Comparison of ENCODE assay signal across 29 mouse cellular contexts in the genomic region with DNA sequence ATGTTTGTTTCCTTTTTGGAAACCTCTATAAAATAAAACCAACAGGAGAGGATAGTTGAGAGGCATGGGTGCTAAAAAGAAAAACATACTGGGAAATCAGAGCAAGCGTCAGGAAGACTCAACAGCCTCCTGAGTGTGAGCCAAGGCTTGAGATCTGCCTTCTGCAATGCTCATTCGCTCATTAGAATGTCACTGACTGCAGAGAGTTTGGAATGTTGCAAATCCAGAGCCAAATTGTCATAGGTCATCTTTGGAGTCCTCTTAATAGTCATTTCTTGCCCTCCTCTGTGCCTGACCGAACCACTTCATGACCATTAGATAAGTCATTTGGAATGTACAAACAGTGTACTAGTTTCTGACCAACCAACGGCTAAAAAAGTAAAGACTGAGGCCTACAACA. TPM values are rescaled to one million over a fixed set of nuclear protein-coding genes. Genes with fewer than 3 reads are reported as not detected.
DNase-seq lines count a peak whose midpoint lies in the region; ATAC-seq and TF ChIP-seq lines count a peak whose summit lies in the region.
"Had no signal": no experiment of that assay in that cellular context is flagged by ENCODE, and none has a peak within 500 bp of the region (broad histone marks: within the 10 kb centered on the region; RNA-seq: fewer than 3 reads in every experiment).

No protein-coding gene starts in this region.

- no peak overlapping the region for H3K4me3 ChIP-seq in kidney, postnatal 0 days (replicated peaks; ENCODE audit: low read depth, low read length)
- no peak overlapping the region for H3K4me3 ChIP-seq in lung, postnatal 0 days (ENCODE audit: low read depth, low read length)
- H3K4me3 ChIP-seq: embryonic facial prominence, embryonic 13.5 days; erythroblast, embryonic 14.5 days; hindbrain, embryonic 13.5 days; limb, embryonic 12.5 days; megakaryocyte, embryonic 14.5 days; midbrain, embryonic 13.5 days had no signal

- no peak overlapping the region for H3K4me2 ChIP-seq in kidney, postnatal 0 days (ENCODE audit: low read length)
- H3K4me2 ChIP-seq in lung, postnatal 0 days (replicated peaks; ENCODE audit: low read depth, low read length): no peak overlapping the region
- H3K4me2 ChIP-seq: embryonic facial prominence, embryonic 13.5 days; heart, embryonic 11.5 days; hindbrain, embryonic 13.5 days; limb, embryonic 12.5 days; liver, embryonic 11.5 days; midbrain, embryonic 13.5 days had no signal

- DNase-seq in kidney, postnatal 0 days (ENCODE audit: low spot score): peak; percentile 22
- no peak for DNase-seq in kidney, adult 9 months
- peak; percentile 60 for DNase-seq in lung, postnatal 0 days (ENCODE audit: low spot score)
- DNase-seq in lung, adult 18-20 months: no peak
- no peak for DNase-seq in Patski (ENCODE audit: low read depth, low spot score)
- DNase-seq in neural tube, embryonic 10.5 days (ENCODE audit: extremely low spot score, low spot score): no peak
- DNase-seq: adrenal gland, postnatal 14 days; B cell, adult 2 months; cerebellum, adult 11 months; cerebellum, adult 9-10 months; gastrocnemius, postnatal 25 days; heart, adult 11 months; heart, postnatal 4 days; kidney, postnatal 25 days; liver, postnatal 0 days; right cerebral cortex, postnatal 25 days; spleen, adult 18-20 months; thymus, postnatal 14 days had no signal

- 64% methylated on average over 4 of the region's 4 CpGs for WGBS in kidney, postnatal 0 days
- WGBS in lung, postnatal 0 days: 28% methylated on average over 4 of the region's 4 CpGs

- TF ChIP-seq CTCF in kidney, postnatal 0 days (IDR thresholded peaks at IDR 0.05; ENCODE audit: low read depth): no peak
- no peak for TF ChIP-seq CTCF in lung, postnatal 0 days (IDR thresholded peaks at IDR 0.05)
- no peak for TF ChIP-seq CTCF in Patski (IDR thresholded peaks at IDR 0.05)

- POLR2A ChIA-PET in Patski (lab: Charles Lee): interaction anchor here (0.6 kb wide), 1 partner anchor 211 kb away, joined by 3 read pairs; no protein-coding TSS in a partner anchor

- no peaks in the 10 kb centered on the region for H3K27me3 ChIP-seq in kidney, postnatal 0 days (ENCODE audit: insufficient read depth, low read length)
- no peaks in the 10 kb centered on the region for H3K27me3 ChIP-seq in lung, postnatal 0 days (replicated peaks; ENCODE audit: insufficient read depth, low read length)
- H3K27me3 ChIP-seq in Patski: no peaks in the 10 kb centered on the region
- H3K27me3 ChIP-seq: embryonic facial prominence, embryonic 13.5 days; hindbrain, embryonic 13.5 days; limb, embryonic 12.5 days; megakaryocyte, embryonic 14.5 days; midbrain, embryonic 13.5 days had no signal

- CTCF ChIA-PET in Patski (lab: Charles Lee): no interaction called here

- no peaks in the 10 kb centered on the region for H3K36me3 ChIP-seq in kidney, postnatal 0 days (ENCODE audit: insufficient read depth, low read length)
- H3K36me3 ChIP-seq in lung, postnatal 0 days (ENCODE audit: insufficient read depth, low read length): no peaks in the 10 kb centered on the region
- H3K36me3 ChIP-seq: embryonic facial prominence, embryonic 13.5 days; hindbrain, embryonic 13.5 days; limb, embryonic 12.5 days; midbrain, embryonic 13.5 days had no signal

- in situ Hi-C loops in Patski (cut with MboI; ENCODE audit: low pct_unique_long_range_greater_than_20kb): loop anchor here (25.0 kb wide), 1 partner anchor 1263 kb away; a partner anchor contains a TSS

- no peak overlapping the region for H3K9ac ChIP-seq in kidney, postnatal 0 days (ENCODE audit: low read depth, low read length)
- H3K9ac ChIP-seq in lung, postnatal 0 days (replicated peaks; ENCODE audit: low read depth): no peak overlapping the region
- H3K9ac ChIP-seq: embryonic facial prominence, embryonic 13.5 days; hindbrain, embryonic 13.5 days; limb, embryonic 12.5 days; liver, postnatal 0 days; midbrain, embryonic 13.5 days had no signal

- peak; percentile 79 for TF ChIP-seq EP300 in lung, postnatal 0 days (IDR thresholded peaks at IDR 0.05)

- no peaks in the 10 kb centered on the region for H3K9me3 ChIP-seq in kidney, postnatal 0 days (replicated peaks; ENCODE audit: low read length)
- no peaks in the 10 kb centered on the region for H3K9me3 ChIP-seq in lung, postnatal 0 days (ENCODE audit: low read length)
- H3K9me3 ChIP-seq: embryonic facial prominence, embryonic 13.5 days; hindbrain, embryonic 13.5 days; limb, embryonic 12.5 days; megakaryocyte, embryonic 14.5 days had no signal

- no peaks in the 10 kb centered on the region for H3K4me1 ChIP-seq in kidney, postnatal 0 days (replicated peaks; ENCODE audit: insufficient read depth, low read length)
- H3K4me1 ChIP-seq in lung, postnatal 0 days (ENCODE audit: insufficient read depth, low read depth, low read length): peaks cover 4% of the 10 kb centered on the region; the same call in 1 of the 2 replicates
- H3K4me1 ChIP-seq: hindbrain, embryonic 13.5 days; limb, embryonic 12.5 days; midbrain, embryonic 13.5 days had no signal

- H3K27ac ChIP-seq in kidney, postnatal 0 days: no peak overlapping the region
- no peak overlapping the region for H3K27ac ChIP-seq in lung, postnatal 0 days (ENCODE audit: low read length)
- H3K27ac ChIP-seq: embryonic facial prominence, embryonic 13.5 days; hindbrain, embryonic 13.5 days; limb, embryonic 12.5 days; midbrain, embryonic 13.5 days had no signal

- ATAC-seq in kidney, postnatal 0 days (replicated peaks; ENCODE audit: low FRiP score, low read depth): no peak
- peak; percentile 83 for ATAC-seq in lung, postnatal 0 days
- ATAC-seq in Patski: peak; percentile 73
- ATAC-seq in megakaryocyte-erythroid progenitor cell, adult 5-6 weeks (replicated peaks; ENCODE audit: low FRiP score, low TSS enrichment, poor library complexity, severe bottlenecking): no peak
- ATAC-seq: forebrain, embryonic 16.5 days; intestine, postnatal 0 days; liver, postnatal 0 days; midbrain, embryonic 13.5 days had no signal

RNA-seq across cellular contexts. Expression of a gene that starts 8.4 kb away (rescaled TPM):
- 62.2 and 64.0 TPM in 2 replicates for polyA plus RNA-seq in kidney, postnatal 0 days (2015; fragmentation: Nextera tagmentation; extraction: Ambion mirVana)
- polyA plus RNA-seq in lung, postnatal 0 days (2015; fragmentation: Nextera tagmentation; extraction: Ambion mirVana): 505 and 526 TPM in 2 replicates
- polyA plus RNA-seq in Patski (2021): 537 TPM
- total RNA-seq in megakaryocyte-erythroid progenitor cell, adult 5-6 weeks (2014; fragmentation: Nextera tagmentation): 8.8 and 23.1 TPM in 2 replicates
- 30.3 and 47.8 TPM in 2 replicates for total RNA-seq in megakaryocyte-erythroid progenitor cell, adult 5-6 weeks (2017)
- polyA plus RNA-seq: erythroblast, embryonic 14.5 days had no signal

Comparison
In these comparisons a context has a peak if more than half of its experiments do, and no peak if none do; other contexts are left out.
1. DNase-seq: peak in kidney, postnatal 0 days (single experiment) and lung, postnatal 0 days (single experiment); none in kidney, adult 9 months (single experiment), lung, adult 18-20 months (0 of 2), Patski (single experiment) and neural tube, embryonic 10.5 days (single experiment).
2. ATAC-seq: peak in lung, postnatal 0 days (single experiment) and Patski (single experiment); none in kidney, postnatal 0 days (single experiment) and megakaryocyte-erythroid progenitor cell, adult 5-6 weeks (single experiment).